Mouse (Mus musculus) thymus, adult 2 months (tissue): ENCODE measurements at regions not wholly inside any gene's neighbourhood (a gene's known extent, or its start where the extent isn't known, plus 50 kb on each side); places are given as distances from the start of the nearest gene placed in this dataset.

Experiments
- CTCF ChIP-seq: fragments of 200-500 bp; IDR thresholded peaks from 2 replicates; pipeline ENCODE4 v1.5.1; 2012; ENCODE audit warnings: mild to moderate bottlenecking, control low read depth, low read length, moderate library complexity, borderline replicate concordance; ENCODE audit not compliant: control insufficient read depth, poor library complexity, insufficient read depth; ENCODE audit errors: extremely low read depth
- POLR2A ChIP-seq: fragments of 200-500 bp; IDR thresholded peaks from 2 replicates; pipeline ENCODE4 v1.6.1; 2012; ENCODE audit warnings: mild to moderate bottlenecking, low read length, control low read depth, moderate library complexity; ENCODE audit not compliant: control insufficient read depth, poor library complexity, insufficient read depth; ENCODE audit errors: extremely low read depth

GRCm38 (mm10) chr2:117539285-117539684, 196.5 kb upstream of the Rasgrp1 start:
- TF ChIP-seq CTCF, result no peak
- TF ChIP-seq POLR2A, result no peak
